Mouse (Mus musculus): Measurements from ENCODE around the gene Mthfd1l. TPM values are rescaled to one million over a fixed set of nuclear protein-coding genes. Genes with fewer than 3 reads are reported as not detected.

The Mthfd1l gene
- total and polyA plus RNA-seq, 3 experiments = 84.0 to 94.8 (median 90.3) TPM

DNA sequence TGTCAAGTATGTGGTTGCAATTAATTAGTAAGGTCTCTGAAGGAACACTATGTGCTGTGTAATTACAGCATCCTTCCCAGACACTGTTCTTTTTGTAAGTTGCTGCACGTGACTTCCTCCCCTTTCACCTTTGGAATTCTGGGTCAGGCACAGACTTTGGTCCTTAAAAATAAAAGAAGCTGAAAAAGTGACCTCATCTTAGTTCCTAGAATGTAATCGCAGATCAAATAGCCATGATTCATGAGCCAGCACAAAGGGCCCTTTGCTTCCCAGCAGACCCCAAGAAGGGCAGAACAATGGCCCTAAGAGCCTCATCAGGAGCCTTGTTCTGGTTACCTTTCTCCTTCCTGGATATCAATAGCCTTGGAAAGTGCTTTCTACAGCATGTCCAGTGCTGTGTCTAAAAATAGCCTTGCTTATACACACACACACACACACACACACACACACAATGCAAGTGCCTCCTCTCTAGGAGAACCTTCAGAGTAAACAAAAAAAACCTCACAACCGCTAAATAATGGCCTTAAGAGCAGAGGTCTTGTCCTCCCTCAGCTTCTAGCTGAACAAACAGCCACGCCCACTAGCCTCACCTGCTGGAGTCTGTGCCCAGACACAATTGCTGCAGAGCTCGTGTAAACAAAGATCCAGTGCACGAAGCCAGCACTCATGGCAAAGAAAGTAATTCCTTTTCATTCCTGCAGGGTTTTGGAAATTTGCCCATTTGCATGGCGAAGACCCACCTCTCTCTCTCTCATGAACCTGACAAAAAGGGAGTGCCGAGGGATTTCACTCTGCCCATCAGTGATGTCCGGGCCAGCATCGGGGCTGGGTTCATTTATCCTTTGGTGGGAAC lies 133.0 kb downstream of the Mthfd1l start:
- Histone ChIP-seq H3K4me2 (ENCODE audit: insufficient read depth, low read depth, poor library complexity, severe bottlenecking) (no peak overlapping the region), H3K4me3 (replicated peaks in 1 of 3; ENCODE audit: low read depth in 2 of 3, low read length in 2 of 3, poor library complexity in 1 of 3) (no peak overlapping the region)
- dilution Hi-C loops (cut with MboI; ENCODE audit: extremely low pct_ligation_motif_present, extremely low pct_unique_long_range_greater_than_20kb, low sequenced_read_pairs) = no loop called here

GRCm38 (mm10) chr10:4107661-4108338 lies 134.9 kb downstream of the Mthfd1l start:
- Histone ChIP-seq H3K4me2 (ENCODE audit: insufficient read depth, low read depth, poor library complexity, severe bottlenecking) (no peak overlapping the region), H3K79me2 (replicated peaks; ENCODE audit: control insufficient read depth, extremely low read depth, insufficient read depth, poor library complexity, severe bottlenecking) (no peaks in the 10 kb centered on the region), H3K36me3 (replicated peaks in 1 of 2; ENCODE audit: control insufficient read depth in 1 of 2, insufficient read depth in 1 of 2, low read length in 1 of 2) (peaks cover 55 to 85% of the 10 kb centered on the region in 2 experiments), H3K9ac (ENCODE audit: insufficient read depth, low read depth) (no peak overlapping the region), H3K9me3 (replicated peaks; ENCODE audit: low read length) (no peaks in the 10 kb centered on the region), H3K27ac (ENCODE audit: insufficient read depth, low read depth) (no peak overlapping the region), H3K4me1 (ENCODE audit: control insufficient read depth in 1 of 2, insufficient read depth in 2 of 2) (peaks cover 0 to 23% of the 10 kb centered on the region in 2 experiments; a peak in 2 of 4 replicates), H3K4me3 (replicated peaks in 1 of 3; ENCODE audit: low read depth in 2 of 3, low read length in 2 of 3, poor library complexity in 1 of 3) (no peak overlapping the region), H3K27me3 (replicated peaks) (no peaks in the 10 kb centered on the region)
- in situ Hi-C loops (cut with MboI; ENCODE audit: low pct_ligation_motif_present, low pct_unique_long_range_greater_than_20kb, low sequenced_read_pairs) (no loop called here), dilution Hi-C loops (cut with MboI; ENCODE audit: extremely low pct_ligation_motif_present, extremely low pct_unique_long_range_greater_than_20kb, low sequenced_read_pairs) (no loop called here)
- TF ChIP-seq POLR2A (IDR thresholded peaks at IDR 0.05; ENCODE audit: low read depth, low read length) (no peak), MAZ (IDR thresholded peaks at IDR 0.05; ENCODE audit: low read depth, low read length) (no peak), POLR2AphosphoS2 (IDR thresholded peaks at IDR 0.05; ENCODE audit: low read depth, low read length) (no peak), BHLHE40 (IDR thresholded peaks at IDR 0.05; ENCODE audit: low read depth, low read length) (no peak), GABPA (IDR thresholded peaks at IDR 0.05; ENCODE audit: insufficient replicate concordance, low read depth, low read length) (no peak), HCFC1 (IDR thresholded peaks at IDR 0.05; ENCODE audit: low read depth, low read length) (no peak)
- peak; percentile 31 for DNase-seq (ENCODE audit: extremely low read depth)

More for the DNA sequence above, 133.0 kb downstream of the Mthfd1l start:
- Histone ChIP-seq H3K9me3 (replicated peaks; ENCODE audit: low read length) (no peaks in the 10 kb centered on the region), H3K4me1 (ENCODE audit: control insufficient read depth in 1 of 2, insufficient read depth in 2 of 2) (peaks cover 0 to 15% of the 10 kb centered on the region in 2 experiments; a peak in 2 of 4 replicates), H3K79me2 (replicated peaks; ENCODE audit: control insufficient read depth, extremely low read depth, insufficient read depth, poor library complexity, severe bottlenecking) (no peaks in the 10 kb centered on the region), H3K27ac (ENCODE audit: insufficient read depth, low read depth) (no peak overlapping the region), H3K27me3 (replicated peaks) (no peaks in the 10 kb centered on the region), H3K9ac (ENCODE audit: insufficient read depth, low read depth) (no peak overlapping the region), H3K36me3 (replicated peaks in 1 of 2; ENCODE audit: control insufficient read depth in 1 of 2, insufficient read depth in 1 of 2, low read length in 1 of 2) (peaks cover 56 to 87% of the 10 kb centered on the region in 2 experiments)
- no peak for DNase-seq (ENCODE audit: extremely low read depth)
- in situ Hi-C loops (cut with MboI; ENCODE audit: low pct_ligation_motif_present, low pct_unique_long_range_greater_than_20kb, low sequenced_read_pairs) = no loop called here
- TF ChIP-seq ETS1 (conservative IDR thresholded peaks at IDR 0.05; ENCODE audit: low read depth, low read length) = no peak
- TF ChIP-seq POLR2A (IDR thresholded peaks at IDR 0.05; ENCODE audit: low read depth, low read length) = no peak
- TF ChIP-seq CHD2 (IDR thresholded peaks at IDR 0.05; ENCODE audit: low read length) = no peak
- TF ChIP-seq IRF4 (IDR thresholded peaks at IDR 0.05; ENCODE audit: low read depth, low read length) = no peak
- no peak for TF ChIP-seq ELF1 (IDR thresholded peaks at IDR 0.05; ENCODE audit: low read depth, low read length)
- no peak for TF ChIP-seq EP300 (IDR thresholded peaks at IDR 0.05; ENCODE audit: low read length)
- no peak for TF ChIP-seq USF1 (IDR thresholded peaks at IDR 0.05; ENCODE audit: low read depth, low read length)
- no peak for TF ChIP-seq MYC (IDR thresholded peaks at IDR 0.05; ENCODE audit: low read depth, low read length)
- TF ChIP-seq CHD1 (IDR thresholded peaks at IDR 0.05; ENCODE audit: low read depth, low read length) = no peak
- TF ChIP-seq CTCF (conservative IDR thresholded peaks at IDR 0.05 in 1 of 2, IDR thresholded peaks at IDR 0.05 in 1 of 2; ENCODE audit: low read depth in 2 of 2, low read length in 2 of 2) = no peak
- TF ChIP-seq E2F4 (IDR thresholded peaks at IDR 0.05; ENCODE audit: insufficient replicate concordance, low read depth, low read length) = no peak
- TF ChIP-seq TBP (conservative IDR thresholded peaks at IDR 0.05; ENCODE audit: low read depth, low read length) = no peak
